Mouse (Mus musculus) liver, embryonic 16.5 days (tissue): ENCODE data around the gene Hist4h4. TPM values are rescaled to one million over a fixed set of nuclear protein-coding genes. Genes with fewer than 3 reads are reported as not detected.

Experiments
- ATAC-seq: fragments of 200-750 bp; cut with Nextera tagmentation; 2 replicates; pipeline ENCODE4 v1.8.0; 2017; ENCODE audit warnings: low read depth, mild to moderate bottlenecking, moderate number of reproducible peaks, moderate library complexity
- H3K27ac ChIP-seq: fragments of 300-500 bp; sonication (generic); 2 replicates; pipeline ENCODE4 v1.5.1; 2014; ENCODE audit warnings: mild to moderate bottlenecking, low read length
- H3K27me3 ChIP-seq: fragments of 300-500 bp; sonication (generic); 2 replicates; pipeline ENCODE4 v1.6.1; 2014; ENCODE audit warnings: low read depth, low read length, mixed read lengths; ENCODE audit not compliant: control insufficient read depth, insufficient read depth
- H3K36me3 ChIP-seq: fragments of 300-500 bp; sonication (generic); 2 replicates; pipeline ENCODE4 v1.6.1; 2014; ENCODE audit warnings: mild to moderate bottlenecking; ENCODE audit not compliant: control insufficient read depth, insufficient read depth
- H3K4me1 ChIP-seq: fragments of 300-500 bp; sonication (generic); 2 replicates; pipeline ENCODE4 v1.6.1; 2014; ENCODE audit warnings: low read depth, low read length, mixed read lengths; ENCODE audit not compliant: control insufficient read depth
- H3K4me2 ChIP-seq: fragments of 300-500 bp; sonication (generic); 2 replicates; pipeline ENCODE4 v1.6.1; 2014; ENCODE audit warnings: low read depth, low read length, mixed read lengths
- H3K4me3 ChIP-seq: fragments of 300-500 bp; sonication (generic); 2 replicates; pipeline ENCODE4 v1.5.1; 2014; ENCODE audit warnings: low read depth, mild to moderate bottlenecking, low read length
- H3K9ac ChIP-seq: fragments of 300-500 bp; sonication (generic); 2 replicates; pipeline ENCODE4 v1.6.1; 2014; ENCODE audit warnings: low read depth, low read length
- H3K9me3 ChIP-seq: fragments of 300-500 bp; sonication (generic); replicated peaks from 2 replicates; pipeline ENCODE4 v1.6.1; 2016; ENCODE audit warnings: low read length; ENCODE audit not compliant: control insufficient read depth
- WGBS: fragments of 180-500 bp; shearing (Covaris S2); extraction: QIAGEN DNeasy Blood & Tissue Kit; methylation state at CpG from one replicate; pipeline ENCODE4 v1.1.7; 2014; ENCODE audit not compliant: insufficient replicate concordance; 5-methylcytosine and 5-hydroxymethylcytosine counted together
- microRNA-seq: library from miRNA; unstranded; fragments of <30 nt; microRNA quantifications from one replicate; pipeline ENCODE4, GENCODE M21; 2016
- polyA plus RNA-seq: library from polyadenylated mRNA; unstranded; fragments of >200 nt; fragmentation: Nextera tagmentation; extraction: Ambion mirVana; gene quantifications from 2 replicates; pipeline ENCODE4 v1.2.1, GENCODE M21; 2015

Hist4h4 gene
- polyA plus RNA-seq, 1 experiment from 2014 or later = 1.2 TPM

GRCm38 (mm10) chr6:136782761-136783160, 21.5 kb downstream of the Hist4h4 start:
- no peak for ATAC-seq
- no peak overlapping the region for H3K4me2 ChIP-seq

GRCm38 (mm10) chr6:136782146-136782545, 22.1 kb downstream of the Hist4h4 start:
- H3K27me3 ChIP-seq = no peaks in the 10 kb centered on the region
- H3K4me2 ChIP-seq = no peak overlapping the region
- no peak for ATAC-seq
- 70% methylated on average over 12 of the region's 12 CpGs for WGBS
- no peaks in the 10 kb centered on the region for H3K4me1 ChIP-seq
- no peak overlapping the region for H3K4me3 ChIP-seq
- no peak overlapping the region for H3K27ac ChIP-seq
- H3K9ac ChIP-seq = no peak overlapping the region
- no peaks in the 10 kb centered on the region for H3K9me3 ChIP-seq
- no peaks in the 10 kb centered on the region for H3K36me3 ChIP-seq

More at GRCm38 (mm10) chr6:136782761-136783160, 21.5 kb downstream of the Hist4h4 start:
- H3K9me3 ChIP-seq = no peaks in the 10 kb centered on the region
- no peak overlapping the region for H3K9ac ChIP-seq
- no peaks in the 10 kb centered on the region for H3K27me3 ChIP-seq
- H3K4me1 ChIP-seq = no peaks in the 10 kb centered on the region
- no peak overlapping the region for H3K27ac ChIP-seq
- 74% methylated on average over 9 of the region's 9 CpGs for WGBS
- H3K36me3 ChIP-seq = no peaks in the 10 kb centered on the region
- H3K4me3 ChIP-seq = no peak overlapping the region

DNA sequence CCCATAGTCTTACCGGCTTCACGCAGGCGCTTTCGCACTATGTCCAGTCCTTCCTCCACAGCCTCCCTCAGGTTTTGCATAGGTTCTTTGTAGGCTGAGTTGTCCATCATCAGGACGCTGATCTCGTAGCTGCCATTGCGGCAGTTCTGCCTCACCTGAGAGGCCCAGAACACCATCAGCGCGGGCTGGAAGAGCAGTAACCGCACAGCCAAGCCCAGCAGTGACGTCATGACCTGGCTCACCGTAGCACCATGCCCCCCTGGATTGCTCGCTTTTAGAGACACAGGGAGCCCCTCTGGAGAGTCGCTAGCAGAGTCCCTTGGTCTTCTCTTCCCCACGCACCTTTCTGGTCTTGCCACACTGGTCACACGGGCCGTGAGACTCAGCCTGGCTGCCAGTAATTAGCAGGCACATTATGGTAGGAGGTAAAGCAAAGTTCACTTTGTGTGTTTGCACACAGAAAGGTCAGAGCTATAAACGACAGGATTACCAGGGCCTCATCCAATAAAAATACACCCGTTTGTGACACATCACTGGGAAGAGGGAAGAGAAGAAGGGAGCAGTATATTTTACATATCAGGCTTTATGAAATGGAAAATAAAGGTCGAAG, 22.7 kb downstream of the Hist4h4 start, which contains the start of gene Gucy2c:
Gene Gucy2c, minus strand, starts transcription at position 389 of the 610 bp plus-strand sequence.
- Histone ChIP-seq H3K36me3 (no peaks in the 10 kb centered on the region), H3K4me1 (no peaks in the 10 kb centered on the region), H3K27ac (no peak within 1 kb of the TSS), H3K27me3 (no peaks in the 10 kb centered on the region), H3K9ac (no peak within 1 kb of the TSS), H3K4me2 (no peak within 1 kb of the TSS), H3K9me3 (no peaks in the 10 kb centered on the region), H3K4me3 (no peak within 1 kb of the TSS)
- WGBS = 68% methylated on average over 20 of the region's 20 CpGs
- ATAC-seq = peak; percentile 43; the same call in 1 of the 2 replicates

DNA sequence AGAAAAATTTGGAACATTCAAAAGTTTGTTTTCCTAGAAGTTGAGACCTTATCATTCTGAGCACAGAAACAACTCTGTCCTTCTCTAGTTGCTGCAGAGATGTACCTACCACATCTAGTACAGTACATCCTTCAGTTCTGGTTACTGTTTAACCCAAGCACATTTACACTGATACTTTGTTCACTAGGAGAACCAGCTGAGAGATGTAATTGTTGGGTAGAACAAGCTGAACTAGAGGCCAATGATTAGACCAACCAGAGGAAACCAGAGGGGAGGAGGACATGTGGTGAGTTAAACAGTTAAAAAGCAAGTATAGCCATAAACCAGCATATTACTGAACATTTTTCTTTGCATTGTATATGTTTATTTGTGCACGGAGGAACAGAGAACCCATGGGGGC, 27.8 kb downstream of the Hist4h4 start:
- WGBS = 78% methylated on average over 1 of the region's 1 CpGs
- Histone ChIP-seq H3K27me3 (no peaks in the 10 kb centered on the region), H3K36me3 (no peaks in the 10 kb centered on the region), H3K4me3 (no peak overlapping the region), H3K4me1 (no peaks in the 10 kb centered on the region), H3K9me3 (no peaks in the 10 kb centered on the region), H3K4me2 (no peak overlapping the region), H3K27ac (no peak overlapping the region), H3K9ac (no peak overlapping the region)
- no peak for ATAC-seq

- 64% methylated on average over 7 of the region's 7 CpGs for whole genome bisulfite sequencing
- H3K4me1 ChIP-seq = no peaks in the 10 kb centered on the region
- H3K4me2 ChIP-seq = no peak overlapping the region
- no peaks in the 10 kb centered on the region for H3K9me3 ChIP-seq
- no peak overlapping the region for H3K9ac ChIP-seq
- H3K4me3 ChIP-seq = no peak overlapping the region
- no peak overlapping the region for H3K27ac ChIP-seq
- H3K36me3 ChIP-seq = no peaks in the 10 kb centered on the region
- no peak for ATAC-seq
- no peaks in the 10 kb centered on the region for H3K27me3 ChIP-seq
These were observed 34.4 kb downstream of the Hist4h4 start for GRCm38 (mm10) chr6:136769859-136770258.

- Histone ChIP-seq H3K9ac (no peak overlapping the region), H3K27ac (no peak overlapping the region), H3K4me3 (no peak overlapping the region), H3K36me3 (no peaks in the 10 kb centered on the region), H3K9me3 (no peaks in the 10 kb centered on the region), H3K4me2 (no peak overlapping the region), H3K27me3 (no peaks in the 10 kb centered on the region), H3K4me1 (no peaks in the 10 kb centered on the region)
- ATAC-seq = no peak
- 56% methylated on average over 8 of the region's 8 CpGs for WGBS
These were observed 35.1 kb downstream of the Hist4h4 start for GRCm38 (mm10) chr6:136769143-136769542.

GRCm38 (mm10) chr6:136763912-136764311, 40.3 kb downstream of the Hist4h4 start:
- Histone ChIP-seq H3K4me1 (no peaks in the 10 kb centered on the region), H3K27me3 (no peaks in the 10 kb centered on the region), H3K9me3 (no peaks in the 10 kb centered on the region), H3K4me3 (no peak overlapping the region), H3K4me2 (no peak overlapping the region), H3K9ac (no peak overlapping the region), H3K27ac (no peak overlapping the region), H3K36me3 (no peaks in the 10 kb centered on the region)
- no peak for ATAC-seq
- WGBS = 29% methylated on average over 1 of the region's 1 CpGs

Small RNAs within 50 kb of the gene (microRNA-seq; reads per million reads assigned to microRNA genes)
- not detected for gene Gm44364

Other genes with a start within 250 kb of the Hist4h4 start
- 14.2 and 15.9 TPM in 2 replicates for gene Plbd1, start 142.5 kb downstream of the Hist4h4 start, polyA plus RNA-seq
- gene Gucy2c, start 22.6 kb downstream of the Hist4h4 start, polyA plus RNA-seq = 0.30 and 0.60 TPM in 2 replicates
- gene H2afj, start 3.8 kb upstream of the Hist4h4 start, polyA plus RNA-seq = 126 and 138 TPM in 2 replicates
- gene BC049715, start 23.2 kb upstream of the Hist4h4 start, polyA plus RNA-seq = 0.59 and 0.98 TPM in 2 replicates
- 46.1 and 47.3 TPM in 2 replicates for gene Wbp11, start 23.8 kb upstream of the Hist4h4 start, polyA plus RNA-seq
- gene Smco3, start 31.0 kb upstream of the Hist4h4 start, polyA plus RNA-seq = not detected in 2 replicates
- 28.1 and 28.3 TPM in 2 replicates for gene Art4, start 53.3 kb upstream of the Hist4h4 start, polyA plus RNA-seq
- 3.3 and 4.8 TPM in 2 replicates for gene Mgp, start 71.4 kb upstream of the Hist4h4 start, polyA plus RNA-seq
- gene Erp27, start 117.8 kb upstream of the Hist4h4 start, polyA plus RNA-seq = 0.44 and 0.71 TPM in 2 replicates
- gene Pde6h, start 119.4 kb upstream of the Hist4h4 start, polyA plus RNA-seq = not detected in 2 replicates
- gene Arhgdib, start 137.5 kb upstream of the Hist4h4 start, polyA plus RNA-seq = 153 and 164 TPM in 2 replicates